Mouse (Mus musculus) frontal cortex, postnatal 25 days (tissue): ENCODE measurements at regions not wholly inside any gene's neighbourhood (a gene's known extent, or its start where the extent isn't known, plus 50 kb on each side); places are given as distances from the start of the nearest gene placed in this dataset.

Experiments
- DNase-seq, 2 experiments: peaks; one replicate each; pipeline ENCODE4 v3.0.0; 2022; ENCODE audit warnings: low spot score in 2 of 2

- no peak for DNase-seq
Measured at GRCm38 (mm10) chr9:100252409-100252808, 234.2 kb downstream of the Il20rb start.
